Mouse (Mus musculus) liver, postnatal 0 days (tissue): ENCODE results near the gene Adipor2.

Experiments used
- CTCF ChIP-seq: sonication (generic); IDR thresholded peaks from 2 replicates; pipeline ENCODE4 v1.5.1; 2016; ENCODE audit warnings: antibody characterized with exemption, low read depth
- EP300 ChIP-seq: IDR thresholded peaks from 2 replicates; pipeline ENCODE4 v1.6.1; 2016; ENCODE audit warnings: antibody characterized with exemption, low read depth, mild to moderate bottlenecking

- peak; percentile 49; the same call in 1 of the 2 replicates for TF ChIP-seq EP300
- TF ChIP-seq CTCF: no peak
Measured at GRCm38 (mm10) chr6:119416643-119417042, 861 bp downstream of the Adipor2 start.
